Mouse (Mus musculus) intestine, embryonic 14.5 days (tissue): ENCODE data around the gene Ssr2. TPM values are rescaled to one million over a fixed set of nuclear protein-coding genes. Genes with fewer than 3 reads are reported as not detected.

Experiments
- ATAC-seq: fragments of 200-750 bp; cut with Nextera tagmentation; replicated peaks from 2 replicates; pipeline ENCODE4 v1.8.0; 2017; ENCODE audit warnings: low read depth, moderate number of reproducible peaks, moderate TSS enrichment, moderate library complexity; ENCODE audit not compliant: low FRiP score, low TSS enrichment
- DNase-seq: peaks from one replicate; pipeline ENCODE4 v3.0.0-alpha.2; 2018; ENCODE audit warnings: low spot score
- H3K27ac ChIP-seq: fragments of 300-500 bp; sonication (generic); 2 replicates; pipeline ENCODE4 v1.5.1; 2014; ENCODE audit warnings: low read depth, mild to moderate bottlenecking, control low read depth
- H3K27me3 ChIP-seq: fragments of 300-500 bp; sonication (generic); replicated peaks from 2 replicates; pipeline ENCODE4 v1.6.1; 2014; ENCODE audit warnings: low read length, control low read depth; ENCODE audit not compliant: control insufficient read depth, insufficient read depth
- H3K36me3 ChIP-seq: fragments of 300-500 bp; sonication (generic); 2 replicates; pipeline ENCODE4 v1.6.1; 2014; ENCODE audit warnings: low read length, control low read depth; ENCODE audit not compliant: control insufficient read depth, insufficient read depth
- H3K4me1 ChIP-seq: fragments of 300-500 bp; sonication (generic); replicated peaks from 2 replicates; pipeline ENCODE4 v1.6.1; 2014; ENCODE audit warnings: low read length, control low read depth, mixed read lengths; ENCODE audit not compliant: control insufficient read depth, insufficient read depth
- H3K4me2 ChIP-seq: fragments of 300-500 bp; sonication (generic); 2 replicates; pipeline ENCODE4 v1.6.1; 2014; ENCODE audit warnings: low read length
- H3K4me3 ChIP-seq: fragments of 300-500 bp; sonication (generic); 2 replicates; pipeline ENCODE4 v1.5.1; 2014; ENCODE audit warnings: low read depth, low read length, control low read depth, mixed read lengths
- H3K9ac ChIP-seq: fragments of 300-500 bp; sonication (generic); 2 replicates; pipeline ENCODE4 v1.6.1; 2014; ENCODE audit warnings: mild to moderate bottlenecking, low read length
- H3K9me3 ChIP-seq: fragments of 300-500 bp; sonication (generic); 2 replicates; pipeline ENCODE4 v1.6.1; 2016; ENCODE audit warnings: low read length, control low read depth; ENCODE audit not compliant: control insufficient read depth
- WGBS: fragments of 180-500 bp; shearing (Covaris S2); extraction: QIAGEN DNeasy Blood & Tissue Kit; methylation state at CpG from one replicate; pipeline ENCODE4 v1.1.7; 2014; 5-methylcytosine and 5-hydroxymethylcytosine counted together
- polyA plus RNA-seq: library from polyadenylated mRNA; unstranded; fragments of >200 nt; fragmentation: Nextera tagmentation; extraction: Ambion mirVana; gene quantifications from 2 replicates; pipeline ENCODE4 v1.2.1, GENCODE M21; 2014

The Ssr2 gene
- polyA plus RNA-seq, 1 experiment from 2014 or later = 290 TPM

GRCm38 (mm10) chr3:88578498-88579424, 3.1 kb downstream of the Ssr2 start:
- WGBS = 48% methylated on average over 8 of the region's 8 CpGs
- DNase-seq = no peak
- no peak; the same call in 1 of the 2 replicates for ATAC-seq
- H3K4me1 ChIP-seq = peaks cover 7% of the 10 kb centered on the region
- H3K27ac ChIP-seq = no peak overlapping the region
- no peaks in the 10 kb centered on the region for H3K27me3 ChIP-seq
- H3K4me3 ChIP-seq = peak overlapping the region; percentile 96
- H3K36me3 ChIP-seq = peaks cover 24% of the 10 kb centered on the region
- H3K9ac ChIP-seq = peak overlapping the region; percentile 79; the same call in 1 of the 2 replicates
- peak overlapping the region; percentile 96 for H3K4me2 ChIP-seq
- no peaks in the 10 kb centered on the region for H3K9me3 ChIP-seq

DNA sequence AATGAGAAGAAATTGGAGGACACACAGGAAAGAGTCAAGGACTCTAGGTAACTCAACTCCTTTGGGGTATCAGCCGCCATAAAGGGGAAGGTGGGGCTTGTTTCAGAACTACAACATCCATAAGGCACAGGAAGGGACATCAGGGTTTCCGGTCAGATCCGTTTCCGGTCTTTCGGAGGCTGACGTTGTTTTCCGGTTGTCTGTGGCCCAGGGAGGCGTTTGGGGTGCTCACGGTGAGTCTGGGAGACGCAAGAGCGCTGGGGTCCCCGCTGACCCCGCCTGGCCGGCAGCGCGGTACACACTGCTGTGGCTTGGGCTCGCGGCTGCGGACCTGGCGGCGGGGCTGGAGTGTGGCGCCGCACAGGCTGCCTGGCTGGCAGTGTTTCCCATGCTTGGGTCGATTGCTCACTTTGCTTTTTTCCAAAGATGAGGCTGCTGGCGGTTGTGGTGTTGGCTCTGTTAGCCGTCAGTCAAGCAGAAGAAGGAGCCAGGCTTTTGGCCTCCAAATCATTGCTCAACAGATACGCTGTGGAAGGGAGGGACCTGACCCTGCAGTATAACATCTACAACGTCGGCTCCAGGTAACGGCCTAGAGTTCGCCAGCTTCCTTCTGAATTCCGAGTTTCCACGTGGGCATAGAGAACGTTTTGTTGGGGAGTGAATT, 3.9 kb downstream of the Ssr2 start:
- Histone ChIP-seq H3K36me3 (peaks cover 24% of the 10 kb centered on the region), H3K4me2 (peak overlapping the region; percentile 96), H3K4me1 (peaks cover 7% of the 10 kb centered on the region), H3K4me3 (peak overlapping the region; percentile 96), H3K9ac (peak overlapping the region; percentile 79), H3K9me3 (no peaks in the 10 kb centered on the region), H3K27ac (peak overlapping the region; percentile 35; the same call in 1 of the 2 replicates), H3K27me3 (no peaks in the 10 kb centered on the region)
- DNase-seq (peak; percentile 79), ATAC-seq (peak; percentile 71)
- WGBS = under 1% methylated on average over 34 of the region's 34 CpGs

- Histone ChIP-seq H3K9ac (no peak overlapping the region), H3K4me2 (no peak overlapping the region), H3K27me3 (no peaks in the 10 kb centered on the region), H3K27ac (no peak overlapping the region), H3K36me3 (peaks cover 59% of the 10 kb centered on the region), H3K9me3 (no peaks in the 10 kb centered on the region), H3K4me1 (peaks cover 2% of the 10 kb centered on the region), H3K4me3 (no peak overlapping the region)
- 91% methylated on average over 6 of the region's 6 CpGs for WGBS
- DNase-seq (no peak), ATAC-seq (no peak)
These were observed 10.1 kb downstream of the Ssr2 start for GRCm38 (mm10) chr3:88585769-88586168.

GRCm38 (mm10) chr3:88586640-88587039, 11.0 kb downstream of the Ssr2 start:
- Histone ChIP-seq H3K27ac (no peak overlapping the region), H3K36me3 (peaks cover 51% of the 10 kb centered on the region), H3K4me3 (no peak overlapping the region), H3K4me2 (no peak overlapping the region), H3K4me1 (peaks cover 4% of the 10 kb centered on the region; the same call in 1 of the 2 replicates), H3K9me3 (no peaks in the 10 kb centered on the region), H3K27me3 (no peaks in the 10 kb centered on the region), H3K9ac (no peak overlapping the region)
- DNase-seq (no peak), ATAC-seq (no peak)
- WGBS = 95% methylated on average over 5 of the region's 5 CpGs

DNA sequence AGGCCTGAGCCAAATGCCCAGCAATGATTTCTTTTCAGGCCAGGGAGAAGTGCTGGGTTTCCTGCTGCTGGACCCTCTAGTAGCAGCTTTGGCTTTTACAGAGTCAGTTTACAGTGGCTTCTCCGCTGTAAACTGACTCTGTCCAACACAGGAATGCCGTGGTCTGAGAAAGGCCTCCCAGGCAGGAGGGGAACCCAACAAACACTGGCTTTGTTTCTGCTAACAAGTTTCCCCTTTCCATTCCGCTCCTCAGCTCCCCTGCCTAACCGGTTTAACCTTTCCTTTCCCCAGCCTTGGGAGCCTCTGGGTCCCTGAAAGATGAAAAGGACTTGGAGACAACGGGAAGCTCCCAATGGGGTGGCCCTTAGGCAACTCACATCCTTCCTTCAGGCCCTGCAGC, 14.6 kb downstream of the Ssr2 start:
- H3K4me2 ChIP-seq = no peak overlapping the region
- 29% methylated on average over 5 of the region's 5 CpGs for WGBS
- H3K9me3 ChIP-seq = no peaks in the 10 kb centered on the region
- DNase-seq = no peak
- peaks cover 35% of the 10 kb centered on the region for H3K36me3 ChIP-seq
- H3K27me3 ChIP-seq = no peaks in the 10 kb centered on the region
- H3K9ac ChIP-seq = no peak overlapping the region
- H3K4me1 ChIP-seq = peaks cover 9% of the 10 kb centered on the region; the same call in 1 of the 2 replicates
- no peak overlapping the region for H3K4me3 ChIP-seq
- no peak for ATAC-seq
- H3K27ac ChIP-seq = no peak overlapping the region

DNA sequence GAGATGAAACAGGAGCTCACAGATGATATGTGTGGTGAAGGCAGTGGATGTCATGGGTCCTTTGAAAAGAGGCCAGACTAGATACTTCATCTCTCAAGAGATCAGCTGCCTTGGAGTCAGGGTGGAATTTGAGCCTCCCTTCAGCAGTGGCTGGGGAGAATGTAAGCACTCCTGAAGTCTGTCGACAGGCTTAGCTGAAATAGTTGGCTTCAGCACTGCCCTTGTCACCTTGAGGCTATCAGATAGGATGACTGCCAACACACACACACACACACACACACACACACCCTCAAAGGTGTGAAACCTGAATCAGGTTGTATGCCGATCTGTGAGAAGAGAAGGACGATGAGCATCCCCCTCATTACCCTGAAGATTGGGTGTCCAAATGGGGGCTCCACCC, 15.4 kb downstream of the Ssr2 start:
- Histone ChIP-seq H3K4me3 (no peak overlapping the region), H3K9me3 (no peaks in the 10 kb centered on the region), H3K4me2 (no peak overlapping the region), H3K36me3 (peaks cover 28% of the 10 kb centered on the region), H3K4me1 (peaks cover 9% of the 10 kb centered on the region; the same call in 1 of the 2 replicates), H3K27ac (no peak overlapping the region), H3K27me3 (no peaks in the 10 kb centered on the region), H3K9ac (no peak overlapping the region)
- no peak for DNase-seq
- 56% methylated on average over 3 of the region's 3 CpGs for WGBS
- no peak for ATAC-seq

DNA sequence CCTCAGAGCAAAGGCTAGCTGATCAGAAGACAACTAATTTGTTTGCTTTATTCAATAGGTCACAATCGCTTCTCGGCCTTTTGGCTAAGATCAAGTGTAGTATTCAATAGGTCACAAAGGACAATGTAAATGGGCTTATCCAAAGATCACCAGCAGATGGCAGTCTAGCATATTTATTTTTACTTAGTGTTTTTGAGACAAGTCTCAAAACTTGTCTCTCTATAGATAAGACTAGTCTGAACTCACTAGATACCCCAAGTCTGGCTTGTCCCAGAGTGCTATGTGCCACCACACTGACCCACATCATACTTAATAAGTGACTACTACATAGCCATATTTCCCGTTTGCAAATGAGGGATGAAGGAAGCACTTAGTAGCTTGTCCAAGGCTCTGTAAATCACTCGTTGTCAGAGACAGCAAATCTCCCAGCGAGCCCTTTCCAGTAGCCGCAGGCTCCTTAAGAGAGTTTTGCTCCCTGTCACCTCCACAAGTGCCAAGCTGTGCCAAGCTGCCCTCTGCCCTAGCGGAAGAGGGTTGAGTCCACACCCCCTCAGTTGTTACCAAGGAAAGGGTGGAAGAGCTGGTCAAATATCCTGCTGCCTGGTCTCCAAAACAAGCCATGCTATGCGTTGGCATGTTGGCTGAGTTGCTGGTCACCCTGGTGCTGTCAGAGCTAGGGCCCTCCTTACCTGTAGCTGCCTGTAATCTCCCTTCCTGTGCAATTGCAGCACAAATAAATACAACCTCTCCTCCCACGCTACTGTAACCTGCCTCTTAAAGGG, 16.5 kb downstream of the Ssr2 start:
- no peak for ATAC-seq
- Histone ChIP-seq H3K9ac (no peak overlapping the region), H3K36me3 (peaks cover 18% of the 10 kb centered on the region), H3K27ac (no peak overlapping the region), H3K4me3 (no peak overlapping the region), H3K9me3 (no peaks in the 10 kb centered on the region), H3K27me3 (no peaks in the 10 kb centered on the region), H3K4me2 (no peak overlapping the region), H3K4me1 (peaks cover 9% of the 10 kb centered on the region; the same call in 1 of the 2 replicates)
- WGBS = 31% methylated on average over 9 of the region's 9 CpGs
- DNase-seq = peak; percentile 66

- Histone ChIP-seq H3K9ac (no peak overlapping the region), H3K27ac (no peak overlapping the region), H3K4me3 (no peak overlapping the region), H3K4me2 (no peak overlapping the region), H3K27me3 (no peaks in the 10 kb centered on the region), H3K9me3 (no peaks in the 10 kb centered on the region), H3K4me1 (peaks cover 9% of the 10 kb centered on the region; the same call in 1 of the 2 replicates), H3K36me3 (peaks cover 8% of the 10 kb centered on the region)
- DNase-seq (no peak), ATAC-seq (no peak)
- WGBS = 72% methylated on average over 10 of the region's 10 CpGs
These were observed 17.4 kb downstream of the Ssr2 start for GRCm38 (mm10) chr3:88592942-88593576.
